ENCODE assay signal across 13 mouse cellular contexts in genomic region chr5:64280613-64281012, GRCm38 (mm10).
"Had no signal": no experiment of that assay in that cellular context is flagged by ENCODE, and none has a peak within 500 bp of the region (broad histone marks: within the 10 kb centered on the region; RNA-seq: fewer than 3 reads in every experiment).

No protein-coding gene starts in this region.

- ATAC-seq: intestine, postnatal 0 days; lung, postnatal 0 days; midbrain, embryonic 13.5 days had no signal

- H3K4me1 ChIP-seq: limb, embryonic 10.5 days; liver, embryonic 15.5 days; midbrain, embryonic 13.5 days; neural tube, embryonic 12.5 days had no signal

- H3K4me3 ChIP-seq: left cerebral cortex, adult 2 months; limb, embryonic 10.5 days; liver, embryonic 15.5 days; midbrain, embryonic 13.5 days; neural tube, embryonic 12.5 days had no signal

- H3K9ac ChIP-seq: liver, embryonic 15.5 days; midbrain, embryonic 13.5 days; neural tube, embryonic 12.5 days had no signal

- H3K27me3 ChIP-seq: liver, embryonic 15.5 days; midbrain, embryonic 13.5 days; neural tube, embryonic 12.5 days had no signal

- H3K9me3 ChIP-seq: limb, embryonic 10.5 days; liver, embryonic 15.5 days; midbrain, embryonic 13.5 days; neural tube, embryonic 12.5 days had no signal

- DNase-seq: lung, adult 2 months; lung, postnatal 36 days; right cerebral cortex, postnatal 25 days; thymus, adult 18-20 months; thymus, postnatal 14 days had no signal

- H3K4me2 ChIP-seq: liver, embryonic 11.5 days; liver, embryonic 15.5 days; midbrain, embryonic 13.5 days; neural tube, embryonic 12.5 days had no signal

- H3K27ac ChIP-seq: left cerebral cortex, adult 2 months; limb, embryonic 10.5 days; liver, embryonic 15.5 days; midbrain, embryonic 13.5 days; neural tube, embryonic 12.5 days had no signal
